Mouse (Mus musculus): ENCODE data around the gene Gatad2a. TPM values are rescaled to one million over a fixed set of nuclear protein-coding genes. Genes with fewer than 3 reads are reported as not detected.

Gene Gatad2a
- total RNA-seq (2023): 75.0 TPM

DNA sequence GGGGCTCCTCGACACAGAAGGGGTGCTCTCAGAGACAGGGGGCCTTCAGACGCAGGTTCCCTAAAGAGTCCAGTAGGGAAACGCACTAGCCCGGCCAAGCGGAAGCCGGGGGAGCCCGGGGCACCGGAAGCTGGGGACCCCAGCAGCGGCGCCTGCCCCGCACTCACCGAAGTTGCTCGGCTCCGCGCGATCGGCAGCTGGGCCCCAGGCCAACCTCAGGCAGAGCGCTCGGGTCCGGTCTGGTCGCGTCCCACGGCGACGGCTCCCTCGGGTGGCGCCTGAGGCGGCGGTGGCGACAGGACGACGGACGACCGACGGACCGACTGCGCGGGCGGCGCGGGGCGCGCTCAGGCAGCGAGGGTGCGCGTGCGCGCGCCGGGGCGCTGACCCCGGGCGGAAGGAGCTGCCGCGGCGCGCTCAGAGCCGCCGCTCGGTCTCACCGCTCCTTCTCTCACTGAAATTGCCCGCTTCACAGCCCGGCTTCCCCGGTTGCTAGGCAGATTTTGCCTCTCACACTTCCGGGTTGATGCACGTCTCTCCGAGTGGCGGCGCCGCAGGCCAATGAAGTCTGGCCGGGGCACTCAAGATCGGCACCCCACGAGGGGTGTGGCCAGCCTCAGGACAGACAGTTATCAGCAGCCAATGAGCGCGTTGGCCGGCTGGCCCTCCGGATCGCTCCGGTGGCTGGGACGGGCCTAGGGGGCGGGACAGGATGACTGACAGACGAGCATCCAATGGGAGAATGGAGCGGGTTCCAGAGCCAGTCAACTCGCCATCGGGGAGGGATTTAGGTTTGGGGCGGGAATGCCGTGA, at the start of gene Gatad2a:
Gatad2a (minus strand) TSS at position 609 of the 813 bp plus-strand sequence.

DNA sequence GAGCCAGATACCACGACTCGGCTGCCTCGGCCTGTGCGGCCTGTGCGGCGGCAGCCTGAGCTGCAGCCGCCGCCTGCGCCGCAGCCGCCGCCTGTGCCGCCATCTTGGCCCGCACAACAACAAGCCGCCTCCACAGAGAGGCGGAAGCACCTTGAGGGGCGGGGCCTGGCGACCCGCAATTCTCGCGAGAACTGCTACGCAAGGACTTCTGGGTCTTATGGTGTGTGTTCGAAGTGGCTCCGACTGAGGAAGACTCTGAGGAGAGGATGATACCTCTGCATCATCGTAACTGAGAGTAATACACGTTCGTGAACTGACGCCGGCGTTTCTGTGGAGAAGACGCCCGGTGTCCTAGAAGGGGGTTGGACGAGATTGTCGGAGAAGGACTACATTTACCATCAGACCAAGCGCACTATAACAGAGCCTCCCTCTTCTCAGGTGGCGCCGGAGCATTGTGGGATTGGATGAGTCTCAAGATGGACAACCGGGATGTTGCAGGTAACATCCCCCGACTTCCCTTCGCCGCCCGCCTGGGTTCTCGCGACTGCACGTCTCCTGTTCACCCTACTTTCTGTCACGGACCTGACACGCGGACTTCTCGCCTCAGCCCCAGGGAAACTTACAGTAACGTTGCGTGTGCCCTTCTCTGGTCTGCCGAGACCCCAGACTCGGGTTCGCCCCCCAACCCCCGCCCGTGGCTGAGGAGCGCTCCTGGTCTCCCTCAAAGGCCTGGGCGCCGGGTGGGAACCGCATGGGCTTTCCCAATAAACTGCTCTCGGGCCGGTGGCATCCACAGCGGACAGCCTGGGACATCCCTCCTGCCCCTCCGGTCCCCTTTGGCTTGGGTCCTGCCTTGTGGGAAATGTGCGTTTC, 46.6 kb upstream of the Gatad2a start, which contains the start of the genes Mau2 and Sugp1:
Mau2 (minus strand) TSS at position 152 of the 873 bp plus-strand sequence.
Sugp1 (plus strand) TSS at position 231 of the 873 bp plus-strand sequence.

DNA sequence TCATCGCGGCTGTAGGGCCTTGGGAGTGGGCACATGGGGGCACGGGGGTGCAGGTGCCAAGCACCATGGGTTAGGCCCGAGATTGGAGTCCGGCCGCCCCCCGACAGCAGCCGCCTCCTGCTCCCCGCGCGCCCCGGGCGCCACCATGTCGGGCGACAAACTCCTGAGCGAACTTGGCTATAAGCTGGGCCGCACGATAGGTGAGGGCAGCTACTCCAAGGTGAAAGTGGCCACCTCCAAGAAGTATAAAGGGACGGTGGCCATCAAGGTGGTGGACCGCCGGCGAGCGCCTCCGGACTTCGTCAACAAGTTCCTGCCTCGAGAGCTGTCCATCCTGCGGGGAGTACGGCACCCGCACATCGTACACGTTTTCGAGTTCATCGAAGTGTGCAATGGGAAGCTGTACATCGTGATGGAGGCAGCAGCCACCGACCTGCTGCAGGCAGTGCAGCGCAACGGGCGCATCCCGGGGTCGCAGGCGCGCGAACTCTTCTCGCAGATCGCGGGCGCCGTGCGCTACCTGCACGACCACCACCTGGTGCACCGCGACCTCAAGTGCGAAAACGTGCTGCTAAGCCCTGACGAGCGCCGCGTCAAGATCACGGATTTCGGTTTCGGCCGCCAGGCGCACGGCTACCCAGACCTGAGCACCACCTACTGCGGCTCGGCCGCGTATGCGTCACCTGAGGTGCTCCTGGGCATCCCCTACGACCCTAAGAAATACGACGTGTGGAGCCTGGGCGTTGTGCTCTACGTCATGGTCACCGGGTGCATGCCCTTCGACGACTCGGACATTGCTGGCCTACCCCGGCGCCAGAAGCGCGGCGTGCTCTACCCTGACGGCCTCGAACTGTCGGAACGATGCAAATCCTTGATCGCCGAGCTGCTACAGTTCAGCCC, 93.8 kb downstream of the Gatad2a start, which contains the start of the genes Tssk6, Ndufa13 and Yjefn3:
Tssk6 (plus strand) TSS at position 22 of the 900 bp plus-strand sequence.
Ndufa13 (minus strand) TSS at position 396 of the 900 bp plus-strand sequence.
Yjefn3 (minus strand) TSS at position 550 of the 900 bp plus-strand sequence.

DNA sequence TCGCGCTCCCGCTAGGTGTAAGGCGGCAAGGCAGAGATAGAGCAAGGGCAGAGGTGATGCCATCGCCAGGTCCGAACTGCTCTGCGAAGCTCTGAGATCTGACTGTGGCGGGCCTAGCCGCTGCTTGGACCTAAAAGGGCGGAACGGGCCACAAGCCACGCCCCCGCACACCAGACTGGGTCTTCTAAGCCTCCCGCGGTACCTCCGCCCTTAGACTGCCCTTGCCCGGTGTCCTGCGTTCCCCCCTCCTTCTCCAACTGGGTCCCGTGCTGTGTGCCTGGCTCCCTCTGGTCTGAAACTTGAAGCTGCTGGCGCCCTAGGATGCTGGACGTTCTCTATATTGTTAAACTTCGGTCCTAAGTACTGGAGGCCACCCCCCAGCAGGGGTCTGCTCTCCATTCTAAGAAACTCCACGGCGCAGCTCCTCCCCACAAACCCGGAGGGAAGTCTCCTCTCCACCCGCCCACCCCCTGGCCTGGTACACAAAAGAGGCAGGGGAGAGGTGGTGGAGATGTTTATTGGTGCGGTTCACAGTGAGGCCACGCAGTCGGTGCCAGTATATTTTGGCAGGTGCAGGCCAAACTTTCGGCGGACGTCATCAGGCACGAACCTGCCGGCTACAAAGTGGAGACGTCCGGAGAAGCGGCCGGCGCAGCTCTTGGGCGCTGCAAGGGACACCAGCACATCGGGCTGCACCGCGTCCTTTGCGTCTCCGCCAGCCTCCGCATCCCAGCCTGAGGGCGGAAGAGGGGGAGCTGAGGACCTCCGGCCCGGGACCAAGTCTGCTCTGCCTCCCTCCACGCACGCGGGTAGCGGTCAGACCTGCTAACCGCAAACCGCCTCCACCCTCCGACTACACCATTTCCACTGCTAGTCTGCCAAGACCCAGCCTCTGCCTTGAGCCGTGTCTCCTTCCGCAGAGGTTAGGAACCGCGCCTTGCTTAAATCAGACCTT, 108.6 kb downstream of the Gatad2a start, which contains the start of gene Cilp2:
Cilp2 (minus strand) TSS at position 399 of the 955 bp plus-strand sequence.

Other genes with a start within 250 kb of the Gatad2a start
- 5.0 TPM for gene Zfp963, start 246.4 kb downstream of the Gatad2a start, total RNA-seq (2023)
- gene Gm20422, start 221.5 kb downstream of the Gatad2a start, total RNA-seq (2023): 4.0 TPM
- 60.4 TPM for gene Atp13a1, start 205.2 kb downstream of the Gatad2a start, total RNA-seq (2023)
- 43.1 TPM for gene Zfp866, start 205.2 kb downstream of the Gatad2a start, total RNA-seq (2023)
- 236 TPM for gene Gmip, start 187.7 kb downstream of the Gatad2a start, total RNA-seq (2023)
- gene Lpar2, start 174.0 kb downstream of the Gatad2a start, total RNA-seq (2023): 3.3 TPM
- 3.8 TPM for gene Pbx4, start 163.9 kb downstream of the Gatad2a start, total RNA-seq (2023)
- not detected for gene Cilp2, start 108.7 kb downstream of the Gatad2a start, total RNA-seq (2023)
- gene Tssk6, start 94.2 kb downstream of the Gatad2a start, total RNA-seq (2023): 0.44 TPM
- 46.0 TPM for gene Ndufa13, start 93.8 kb downstream of the Gatad2a start, total RNA-seq (2023)
- gene Yjefn3, start 93.7 kb downstream of the Gatad2a start, total RNA-seq (2023): 1.1 TPM
- 136 TPM for gene Mau2, start 46.4 kb upstream of the Gatad2a start, total RNA-seq (2023)
- 52.8 TPM for gene Sugp1, start 46.4 kb upstream of the Gatad2a start, total RNA-seq (2023)
- gene Tm6sf2, start 76.5 kb upstream of the Gatad2a start, total RNA-seq (2023): not detected
- gene Hapln4, start 87.1 kb upstream of the Gatad2a start, total RNA-seq (2023): not detected
- gene Ncan, start 124.5 kb upstream of the Gatad2a start, total RNA-seq (2023): not detected
- gene Nr2c2ap, start 134.9 kb upstream of the Gatad2a start, total RNA-seq (2023): 24.6 TPM
- gene Rfxank, start 142.8 kb upstream of the Gatad2a start, total RNA-seq (2023): 25.9 TPM
- 55.2 TPM for gene Borcs8, start 143.1 kb upstream of the Gatad2a start, total RNA-seq (2023)
- 3.4 TPM for gene Mef2b, start 143.3 kb upstream of the Gatad2a start, total RNA-seq (2023)
- gene Tmem161a, start 176.0 kb upstream of the Gatad2a start, total RNA-seq (2023): 48.1 TPM
- 9.9 TPM for gene Slc25a42, start 215.9 kb upstream of the Gatad2a start, total RNA-seq (2023)
- gene Sugp2, start 237.8 kb upstream of the Gatad2a start, total RNA-seq (2023): 72.7 TPM
- 6.4 TPM for gene Armc6, start 238.1 kb upstream of the Gatad2a start, total RNA-seq (2023)

Data from CD4-positive naive resting alpha-beta T cell, adult 76 days (primary cell).